Mouse (Mus musculus): ENCODE measurements around the gene Camk2d. TPM values are rescaled to one million over a fixed set of nuclear protein-coding genes. Genes with fewer than 3 reads are reported as not detected.

Camk2d gene
- total RNA-seq, 2 experiments from 2014 or later = 32.2 to 33.1 TPM

- no peak for DNase-seq
These were observed 56.3 kb downstream of the Camk2d start for GRCm38 (mm10) chr3:126652361-126652760.

GRCm38 (mm10) chr3:126653118-126653517 is 57.0 kb downstream of the Camk2d start:
- no peak for DNase-seq

GRCm38 (mm10) chr3:126656173-126656572 is 60.1 kb downstream of the Camk2d start:
- DNase-seq = no peak

GRCm38 (mm10) chr3:126657895-126658294 is 61.8 kb downstream of the Camk2d start:
- no peak for DNase-seq

- no peak for DNase-seq
These were observed 62.7 kb downstream of the Camk2d start for GRCm38 (mm10) chr3:126658791-126659190.

- DNase-seq = no peak
These were observed 63.1 kb downstream of the Camk2d start for GRCm38 (mm10) chr3:126659235-126659634.

GRCm38 (mm10) chr3:126659832-126660564 is 63.9 kb downstream of the Camk2d start:
- DNase-seq = no peak

GRCm38 (mm10) chr3:126660575-126660974 is 64.5 kb downstream of the Camk2d start:
- DNase-seq = no peak

GRCm38 (mm10) chr3:126660986-126661385 is 64.9 kb downstream of the Camk2d start:
- DNase-seq = no peak

- DNase-seq = no peak
These were observed 65.8 kb downstream of the Camk2d start for GRCm38 (mm10) chr3:126661920-126662319.

GRCm38 (mm10) chr3:126663436-126663835 is 67.3 kb downstream of the Camk2d start:
- DNase-seq = no peak

- no peak for DNase-seq
These were observed 69.8 kb downstream of the Camk2d start for GRCm38 (mm10) chr3:126665866-126666265.

- no peak for DNase-seq
These were observed 70.9 kb downstream of the Camk2d start for GRCm38 (mm10) chr3:126667019-126667418.

- peak; percentile 30 to 31 for DNase-seq
These were observed 71.3 kb downstream of the Camk2d start for GRCm38 (mm10) chr3:126667451-126667850.

GRCm38 (mm10) chr3:126668123-126668522 is 72.0 kb downstream of the Camk2d start:
- DNase-seq = no peak

- DNase-seq = no peak
These were observed 72.6 kb downstream of the Camk2d start for GRCm38 (mm10) chr3:126668692-126669091.

GRCm38 (mm10) chr3:126670413-126670812 is 74.3 kb downstream of the Camk2d start:
- DNase-seq = no peak

GRCm38 (mm10) chr3:126671292-126671691 is 75.2 kb downstream of the Camk2d start:
- DNase-seq = no peak

GRCm38 (mm10) chr3:126681051-126681450 is 84.9 kb downstream of the Camk2d start:
- DNase-seq = no peak

GRCm38 (mm10) chr3:126681996-126682395 is 85.9 kb downstream of the Camk2d start:
- DNase-seq = no peak

GRCm38 (mm10) chr3:126685363-126685762 is 89.3 kb downstream of the Camk2d start:
- no peak for DNase-seq

- DNase-seq = no peak
These were observed 91.0 kb downstream of the Camk2d start for GRCm38 (mm10) chr3:126687150-126687549.

GRCm38 (mm10) chr3:126688516-126688915 is 92.4 kb downstream of the Camk2d start:
- no peak for DNase-seq

GRCm38 (mm10) chr3:126690627-126691505 is 94.8 kb downstream of the Camk2d start:
- DNase-seq = no peak

All from layer of hippocampus, postnatal 36 days (tissue).